Mouse (Mus musculus) lung, postnatal 36 days (tissue): Measurements from ENCODE around the gene Prpf6.

Experiments
- DNase-seq: peaks from one replicate; pipeline ENCODE4 v3.0.0; 2022; ENCODE audit warnings: mixed read lengths

Prpf6 gene

GRCm38 (mm10) chr2:181662620-181663297 lies 71.1 kb downstream of the Prpf6 start:
- peak; percentile 45 for DNase-seq

DNA sequence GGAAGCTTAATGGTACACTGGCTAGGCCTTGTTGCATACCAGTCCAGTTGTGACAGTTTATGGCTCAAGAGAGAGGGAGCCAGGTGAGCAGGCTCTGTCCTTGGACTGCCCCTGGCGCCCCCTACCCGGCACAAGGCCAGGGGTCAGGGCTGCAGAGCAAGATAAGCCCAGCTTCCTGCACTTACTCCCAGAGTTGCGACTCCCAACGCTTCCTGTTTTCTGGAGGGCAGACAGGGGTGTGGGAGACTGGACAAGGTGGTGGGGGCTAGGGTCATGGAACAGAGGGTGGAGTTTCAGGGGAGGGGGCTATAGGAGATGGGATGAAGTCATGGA lies 71.6 kb downstream of the Prpf6 start:
- peak; percentile 80 for DNase-seq

DNA sequence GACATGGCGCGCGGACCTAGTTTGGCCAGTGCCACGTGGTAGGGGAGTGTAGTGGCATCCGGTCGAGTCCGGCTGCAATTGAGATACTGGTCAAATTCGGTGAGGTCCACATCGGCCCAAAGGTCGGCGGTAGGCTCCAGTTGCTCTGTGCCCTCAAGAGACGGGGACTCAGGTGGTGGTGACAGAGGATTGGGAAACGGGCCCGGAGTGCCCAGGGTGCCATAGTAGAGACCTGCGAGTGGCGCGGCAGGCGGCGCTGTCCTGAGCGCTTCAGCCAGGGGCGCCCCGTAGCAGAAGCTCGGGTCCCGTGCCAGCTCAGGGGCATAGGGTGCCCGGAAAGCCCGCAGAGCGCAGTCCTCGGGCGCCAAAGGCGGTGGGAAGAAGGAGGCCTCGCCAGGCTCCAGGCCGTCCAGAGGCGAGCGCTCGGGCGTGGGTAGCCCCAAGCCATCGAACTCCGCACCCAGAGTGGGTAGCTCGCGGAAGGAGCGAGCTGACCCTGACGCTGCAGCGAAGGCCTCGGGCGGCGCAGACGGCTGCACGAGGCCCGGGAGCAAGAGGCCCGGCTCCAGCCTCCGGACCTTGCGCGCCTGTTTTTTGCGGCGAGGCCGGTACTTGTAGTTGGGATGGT lies 78.7 kb downstream of the Prpf6 start:
- DNase-seq = peak; percentile 37

DNA sequence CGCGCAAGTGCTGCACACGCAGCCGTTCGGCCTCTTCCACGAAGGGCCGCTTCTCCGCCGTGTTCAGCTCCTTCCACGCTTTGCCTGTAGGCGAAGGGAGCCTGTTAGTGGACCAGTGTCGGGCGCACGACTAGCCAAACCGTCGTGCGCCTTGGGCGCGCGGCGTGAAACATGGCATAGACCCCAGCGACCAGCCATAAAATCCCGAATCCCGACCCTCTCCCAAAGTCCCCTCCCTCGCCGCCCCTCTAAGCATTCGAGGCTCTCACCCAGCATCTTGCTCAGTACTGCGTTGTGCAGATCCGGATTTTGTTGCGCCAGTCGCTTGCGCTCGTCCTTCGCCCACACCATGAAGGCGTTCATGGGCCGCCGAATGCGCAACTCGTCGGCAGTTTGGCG lies 79.2 kb downstream of the Prpf6 start:
- DNase-seq = no peak

GRCm38 (mm10) chr2:181671326-181671725 lies 79.7 kb downstream of the Prpf6 start, which contains the start of gene Sox18:
Gene Sox18 (minus strand): TSS chr2:181671640.
- DNase-seq = peak; percentile 86

DNA sequence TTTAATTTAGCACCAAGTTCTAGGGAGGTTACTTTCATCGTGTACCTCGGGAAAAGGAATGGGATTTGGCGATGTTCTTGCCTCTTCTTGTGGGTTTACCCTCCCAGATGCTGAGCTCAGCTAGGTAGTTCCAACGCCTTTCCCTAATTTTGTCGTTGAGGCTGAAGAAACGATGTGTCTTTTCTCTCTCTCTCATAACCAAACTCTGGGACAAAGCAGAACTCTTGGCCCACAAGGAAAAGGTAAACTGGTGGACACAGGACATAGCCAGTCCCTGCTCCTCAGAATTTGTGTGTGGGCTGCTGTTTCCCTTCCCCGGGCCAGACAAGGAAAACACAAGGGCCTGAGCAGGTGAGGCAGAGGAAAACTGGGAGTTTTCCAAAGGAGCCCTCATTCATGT lies 80.3 kb downstream of the Prpf6 start:
- no peak for DNase-seq

GRCm38 (mm10) chr2:181673501-181673900 lies 81.8 kb downstream of the Prpf6 start:
- DNase-seq = peak; percentile 45

DNA sequence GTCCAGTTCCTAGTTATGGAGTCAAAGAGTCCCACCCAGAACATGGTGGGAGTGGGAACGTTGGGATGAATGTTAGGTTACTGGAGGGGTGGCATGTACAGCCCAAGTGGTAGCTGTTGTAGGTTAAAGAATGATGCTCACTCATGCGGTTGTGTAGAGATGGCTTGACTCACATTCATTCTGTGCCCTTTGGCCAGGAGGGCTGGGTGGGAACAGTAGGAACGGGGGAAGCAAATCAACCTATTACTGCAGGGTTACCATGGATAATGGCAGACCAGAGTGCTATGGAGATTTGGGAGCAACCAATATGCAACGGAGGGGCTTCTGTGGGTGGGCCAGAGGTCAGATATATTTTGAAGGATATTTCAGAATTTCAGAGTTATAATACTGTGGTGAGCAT lies 83.3 kb downstream of the Prpf6 start:
- DNase-seq = no peak

GRCm38 (mm10) chr2:181675454-181675853 lies 83.8 kb downstream of the Prpf6 start:
- DNase-seq = peak; percentile 92

- peak; percentile 54 for DNase-seq
Observed at GRCm38 (mm10) chr2:181676424-181676823, 84.8 kb downstream of the Prpf6 start.

- DNase-seq = peak; percentile 81
Observed at GRCm38 (mm10) chr2:181677096-181677754, 85.6 kb downstream of the Prpf6 start.

GRCm38 (mm10) chr2:181677755-181678098 lies 86.1 kb downstream of the Prpf6 start:
- DNase-seq = peak; percentile 71

- peak; percentile 94 for DNase-seq
Observed at GRCm38 (mm10) chr2:181678780-181679179, 87.1 kb downstream of the Prpf6 start.

- peak; percentile 76 for DNase-seq
Observed at GRCm38 (mm10) chr2:181679951-181680715, 88.5 kb downstream of the Prpf6 start, which contains the start of gene Tcea2. Gene Tcea2 (plus strand): TSS chr2:181680310.

- no peak for DNase-seq
Observed at GRCm38 (mm10) chr2:181680716-181681117, 89.0 kb downstream of the Prpf6 start.

- DNase-seq = no peak
Observed at GRCm38 (mm10) chr2:181681978-181682377, 90.3 kb downstream of the Prpf6 start.

GRCm38 (mm10) chr2:181683381-181683780 lies 91.7 kb downstream of the Prpf6 start:
- DNase-seq = no peak

- no peak for DNase-seq
Observed at GRCm38 (mm10) chr2:181684713-181685112, 93.0 kb downstream of the Prpf6 start.

GRCm38 (mm10) chr2:181685686-181686085 lies 94.0 kb downstream of the Prpf6 start:
- no peak for DNase-seq

GRCm38 (mm10) chr2:181687586-181687985 lies 95.9 kb downstream of the Prpf6 start:
- no peak for DNase-seq

DNA sequence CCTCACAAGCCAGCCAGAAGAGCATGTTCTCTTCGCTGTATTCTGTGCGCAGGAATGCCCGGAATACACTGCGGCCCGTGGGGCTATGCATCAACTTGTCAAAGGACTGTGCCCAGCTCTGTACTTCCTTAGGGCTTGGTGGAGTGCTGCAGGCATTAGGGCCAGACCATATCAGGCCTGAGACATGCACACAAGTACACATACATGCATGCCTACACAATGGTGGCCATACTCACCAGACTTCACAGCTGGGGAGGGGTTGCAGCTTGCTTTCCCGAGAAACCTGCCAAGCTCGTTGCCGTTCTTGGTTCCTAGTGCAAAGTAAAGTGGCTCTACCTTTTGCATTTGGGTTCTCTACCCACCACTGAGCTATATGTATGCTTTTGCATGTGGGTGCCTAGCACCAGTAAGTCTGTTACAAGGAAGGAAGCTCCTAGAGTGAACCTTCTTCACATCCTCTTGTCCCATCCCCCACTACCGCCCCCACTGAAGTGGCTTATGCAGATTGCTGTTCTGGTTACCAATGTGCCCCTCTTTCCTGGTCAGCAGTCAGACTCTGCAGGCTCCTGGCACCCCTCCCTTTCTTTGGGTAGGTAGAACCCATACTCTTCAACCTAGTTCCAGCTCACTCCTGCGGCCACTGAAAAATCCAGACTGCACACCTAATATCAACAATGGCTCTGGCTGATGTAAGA lies 97.9 kb downstream of the Prpf6 start:
- no peak for DNase-seq

GRCm38 (mm10) chr2:181691083-181691482 lies 99.4 kb downstream of the Prpf6 start:
- DNase-seq = no peak

DNA sequence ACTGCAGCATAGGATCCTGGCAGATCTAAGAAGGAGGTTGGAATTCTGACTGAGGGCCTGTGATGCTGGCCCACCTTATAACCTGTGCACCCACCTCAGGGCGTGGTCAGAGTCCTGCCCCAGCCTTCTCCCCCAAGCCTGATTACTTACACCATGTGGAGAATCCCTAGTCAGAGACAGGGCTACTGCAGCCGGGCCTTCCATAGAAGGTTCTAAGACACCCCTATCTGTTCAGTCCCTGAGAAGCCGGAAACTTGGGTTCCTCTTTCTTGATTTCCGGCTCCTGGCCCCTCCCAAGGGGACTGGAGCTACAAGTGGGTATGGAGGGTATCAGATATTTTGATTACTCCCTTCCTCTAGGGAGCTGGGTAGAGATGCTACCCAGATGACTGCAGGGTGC lies 99.9 kb downstream of the Prpf6 start:
- peak; percentile 40 for DNase-seq
